Mouse (Mus musculus): ENCODE results near the gene Pam16. TPM values are rescaled to one million over a fixed set of nuclear protein-coding genes. Genes with fewer than 3 reads are reported as not detected.
A peak's percentile ranks its signal among the peaks of the same experiment; 100 is the strongest.

The Pam16 gene
- polyA plus RNA-seq, 1 experiment from 2014 or later: 123 TPM

GRCm38 (mm10) chr16:4596836-4597235 is 28.0 kb downstream of the Pam16 start:
- no peak for ATAC-seq (ENCODE audit: low FRiP score, low read depth)
- WGBS: 36% methylated on average over 2 of the region's 2 CpGs
- H3K4me1 ChIP-seq: peaks cover 81% of the 10 kb centered on the region
- peak overlapping the region; percentile 88 for H3K4me3 ChIP-seq
- no peaks in the 10 kb centered on the region for H3K36me3 ChIP-seq
- H3K27ac ChIP-seq (replicated peaks): peak overlapping the region; percentile 97
- H3K27me3 ChIP-seq: no peaks in the 10 kb centered on the region
- peak overlapping the region; percentile 100 for H3K4me2 ChIP-seq (replicated peaks)
- H3K9ac ChIP-seq (replicated peaks): peak overlapping the region; percentile 99; the same call in 1 of the 2 replicates
- H3K9me3 ChIP-seq: no peaks in the 10 kb centered on the region

DNA sequence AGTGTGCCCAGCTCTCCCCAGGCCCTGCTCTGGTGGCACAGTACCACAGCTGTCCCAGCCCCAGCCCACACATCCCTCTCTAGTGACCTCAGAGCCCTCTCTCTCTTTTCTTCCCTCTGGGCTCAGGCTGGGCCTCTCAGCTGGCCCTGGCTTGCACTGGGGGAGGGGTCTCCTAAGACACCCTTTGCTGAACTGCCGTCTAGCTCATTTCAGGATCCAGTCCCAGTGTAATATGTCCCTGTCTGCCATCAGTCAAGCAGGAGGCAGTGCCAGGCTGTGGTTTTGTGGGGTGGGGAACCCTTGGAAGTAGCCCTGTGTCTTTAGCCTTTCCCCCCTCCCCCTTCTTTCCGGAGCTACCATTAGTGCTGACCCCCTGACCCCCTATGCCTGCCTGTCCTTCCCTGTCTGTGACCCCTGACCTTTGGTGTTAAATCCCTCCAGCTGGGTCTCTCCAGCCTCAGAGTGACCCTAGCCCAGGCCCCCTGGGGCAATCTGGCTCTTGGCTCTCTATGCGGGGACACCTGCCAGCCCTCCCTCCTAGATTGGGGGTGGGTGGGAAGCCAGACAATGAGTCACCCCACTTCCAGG is 28.6 kb downstream of the Pam16 start:
- peak overlapping the region; percentile 99 for H3K9ac ChIP-seq (replicated peaks)
- ATAC-seq (ENCODE audit: low FRiP score, low read depth): peak; percentile 13; the same call in 1 of the 2 replicates
- 2% methylated on average over 3 of the region's 3 CpGs for WGBS
- H3K4me2 ChIP-seq (replicated peaks): peak overlapping the region; percentile 100
- H3K4me1 ChIP-seq: peaks cover 77% of the 10 kb centered on the region
- no peaks in the 10 kb centered on the region for H3K36me3 ChIP-seq
- no peaks in the 10 kb centered on the region for H3K27me3 ChIP-seq
- peak overlapping the region; percentile 97 for H3K27ac ChIP-seq (replicated peaks)
- peak overlapping the region; percentile 88 for H3K4me3 ChIP-seq
- H3K9me3 ChIP-seq: no peaks in the 10 kb centered on the region

- Histone ChIP-seq H3K27me3 (no peaks in the 10 kb centered on the region), H3K4me2 (replicated peaks) (peak overlapping the region; percentile 100), H3K4me1 (peaks cover 70% of the 10 kb centered on the region), H3K27ac (replicated peaks) (peak overlapping the region; percentile 97), H3K9me3 (no peaks in the 10 kb centered on the region), H3K36me3 (peaks cover 3% of the 10 kb centered on the region), H3K4me3 (peak overlapping the region; percentile 88), H3K9ac (replicated peaks) (peak overlapping the region; percentile 99)
- WGBS: 2% methylated on average over 5 of the region's 5 CpGs
- peak; percentile 9; the same call in 1 of the 2 replicates for ATAC-seq (ENCODE audit: low FRiP score, low read depth)
Measured at GRCm38 (mm10) chr16:4595527-4595963, 29.2 kb downstream of the Pam16 start.

DNA sequence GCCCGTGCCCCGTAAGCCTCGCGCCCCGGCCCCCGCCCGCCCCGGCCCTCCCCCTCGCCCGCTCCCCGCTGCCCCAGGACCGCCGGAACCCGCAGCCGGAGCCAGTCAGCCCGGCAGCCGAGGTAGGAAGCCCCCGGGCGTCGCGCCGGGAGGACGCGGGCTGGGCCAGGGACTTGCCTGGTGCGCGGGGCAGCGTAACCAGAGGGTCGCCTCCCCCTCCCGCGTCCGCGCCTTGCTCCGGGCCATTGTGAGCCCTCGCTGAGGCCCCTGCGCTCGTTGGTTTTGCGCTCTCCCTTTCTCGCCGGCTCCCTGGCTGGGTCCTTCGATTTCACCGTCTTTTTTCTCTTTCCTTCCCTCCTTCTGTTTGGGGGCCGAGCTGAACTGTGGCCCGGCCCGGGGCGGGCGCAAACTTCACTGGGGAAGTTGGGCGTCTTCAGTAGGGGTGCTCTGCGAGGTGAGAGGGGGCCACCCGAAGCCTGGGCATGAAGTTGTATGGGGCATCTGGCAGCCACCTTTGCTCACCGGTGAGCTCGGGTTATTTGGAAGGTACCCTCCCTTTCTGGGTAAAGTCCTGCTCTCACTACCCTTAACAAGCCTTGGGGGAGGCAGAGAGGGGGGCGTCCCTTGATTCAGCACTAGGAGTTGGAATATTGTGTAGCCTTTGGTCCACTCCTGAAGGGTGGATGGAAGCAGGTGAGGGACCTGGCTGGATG is 29.8 kb downstream of the Pam16 start:
- Histone ChIP-seq H3K4me2 (replicated peaks) (peak overlapping the region; percentile 100), H3K27ac (replicated peaks) (peak overlapping the region; percentile 97), H3K9me3 (no peaks in the 10 kb centered on the region), H3K4me3 (peak overlapping the region; percentile 88), H3K9ac (replicated peaks) (peak overlapping the region; percentile 99), H3K4me1 (peaks cover 64% of the 10 kb centered on the region), H3K36me3 (peaks cover 4% of the 10 kb centered on the region), H3K27me3 (no peaks in the 10 kb centered on the region)
- peak; percentile 57 for ATAC-seq (ENCODE audit: low FRiP score, low read depth)
- WGBS: under 1% methylated on average over 45 of the region's 52 CpGs

- 1% methylated on average over 20 of the region's 74 CpGs for WGBS
- Histone ChIP-seq H3K4me2 (replicated peaks) (peak within 1 kb of the TSS; percentile 100), H3K9ac (replicated peaks) (peak within 1 kb of the TSS; percentile 99), H3K9me3 (no peaks in the 10 kb centered on the region), H3K4me3 (peak within 1 kb of the TSS; percentile 88), H3K36me3 (peaks cover 4% of the 10 kb centered on the region), H3K27me3 (no peaks in the 10 kb centered on the region), H3K27ac (replicated peaks) (peak within 1 kb of the TSS; percentile 97), H3K4me1 (peaks cover 56% of the 10 kb centered on the region)
- peak; percentile 88 for ATAC-seq (ENCODE audit: low FRiP score, low read depth)
Measured at GRCm38 (mm10) chr16:4593971-4594813, 30.6 kb downstream of the Pam16 start, which contains the start of gene Glis2. Glis2 (plus strand) TSS chr16:4594713.

DNA sequence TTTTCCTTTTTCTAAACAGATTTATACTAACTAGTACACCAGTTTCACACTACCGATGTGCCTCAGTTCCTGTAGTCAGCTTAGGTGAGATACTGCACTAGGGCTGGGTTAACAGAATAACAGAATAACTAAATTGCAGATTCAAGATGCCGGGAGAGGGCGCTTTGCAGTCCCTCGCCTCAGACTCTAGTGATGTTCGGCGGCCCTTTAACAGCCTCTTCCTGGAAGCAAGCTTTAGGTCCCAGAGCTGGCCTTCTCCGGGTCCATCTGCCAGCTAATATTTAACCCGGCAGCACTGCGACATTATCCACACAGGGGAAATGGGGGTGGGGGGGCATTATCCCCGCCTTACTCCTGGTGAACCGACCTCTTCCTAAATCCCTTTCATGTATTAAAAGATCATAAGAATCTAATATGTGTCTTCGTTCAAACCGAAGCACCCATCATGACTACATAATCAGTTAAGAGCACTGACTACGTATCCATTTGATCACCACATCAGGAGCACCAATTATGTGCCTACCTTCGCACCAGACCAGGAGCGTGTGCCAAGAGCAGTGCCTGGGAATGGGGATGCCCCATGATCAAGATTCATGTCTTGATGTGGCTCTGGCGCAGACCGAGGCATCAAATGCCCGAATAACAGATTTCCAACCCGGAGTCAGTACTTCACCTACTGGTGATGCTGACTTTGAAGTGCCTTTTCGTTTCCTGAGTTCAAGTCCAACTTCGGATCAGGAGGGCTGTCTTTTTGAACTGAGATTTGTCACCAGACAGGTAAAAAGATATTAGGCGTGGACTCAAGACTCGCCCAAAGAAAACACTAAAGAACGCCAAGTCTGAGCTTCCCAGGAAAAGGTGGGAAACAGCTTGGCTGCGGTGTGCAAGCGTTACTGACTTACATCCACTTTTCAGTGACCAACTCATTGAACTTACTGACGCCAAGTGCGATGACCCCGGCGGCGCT is 31.6 kb downstream of the Pam16 start:
- no peaks in the 10 kb centered on the region for H3K27me3 ChIP-seq
- peaks cover 4% of the 10 kb centered on the region for H3K36me3 ChIP-seq
- H3K9ac ChIP-seq (replicated peaks): peak overlapping the region; percentile 99
- peak overlapping the region; percentile 100 for H3K4me2 ChIP-seq (replicated peaks)
- WGBS: 15% methylated on average over 32 of the region's 32 CpGs
- H3K4me1 ChIP-seq: peaks cover 46% of the 10 kb centered on the region
- ATAC-seq (ENCODE audit: low FRiP score, low read depth): no peak
- peak overlapping the region; percentile 88 for H3K4me3 ChIP-seq
- H3K9me3 ChIP-seq: no peaks in the 10 kb centered on the region
- peak overlapping the region; percentile 97 for H3K27ac ChIP-seq (replicated peaks)

DNA sequence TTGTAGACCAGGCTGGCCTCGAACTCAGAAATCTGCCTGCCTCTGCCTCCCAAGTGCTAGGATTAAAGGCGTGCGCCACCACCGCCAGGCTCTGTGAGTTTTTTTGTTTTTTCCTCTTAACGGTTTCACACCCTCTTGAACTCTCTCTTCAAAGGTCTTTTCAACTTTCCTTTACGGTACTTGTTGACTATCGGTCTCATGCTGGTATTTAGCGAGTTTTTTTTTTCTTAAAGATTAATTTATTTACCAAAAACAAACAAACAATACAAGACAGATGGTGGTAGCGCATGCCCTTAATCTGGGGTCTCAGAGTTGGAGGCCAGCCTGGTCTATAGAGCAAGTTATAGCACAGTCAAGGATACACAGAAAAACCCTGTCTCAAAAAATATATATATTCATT is 34.6 kb downstream of the Pam16 start:
- Histone ChIP-seq H3K9me3 (no peaks in the 10 kb centered on the region), H3K36me3 (peaks cover 4% of the 10 kb centered on the region), H3K4me3 (no peak overlapping the region), H3K4me2 (replicated peaks) (no peak overlapping the region), H3K4me1 (peaks cover 34% of the 10 kb centered on the region), H3K27me3 (no peaks in the 10 kb centered on the region), H3K9ac (replicated peaks) (no peak overlapping the region), H3K27ac (replicated peaks) (no peak overlapping the region)
- 96% methylated on average over 9 of the region's 9 CpGs for whole genome bisulfite sequencing
- ATAC-seq (ENCODE audit: low FRiP score, low read depth): no peak

DNA sequence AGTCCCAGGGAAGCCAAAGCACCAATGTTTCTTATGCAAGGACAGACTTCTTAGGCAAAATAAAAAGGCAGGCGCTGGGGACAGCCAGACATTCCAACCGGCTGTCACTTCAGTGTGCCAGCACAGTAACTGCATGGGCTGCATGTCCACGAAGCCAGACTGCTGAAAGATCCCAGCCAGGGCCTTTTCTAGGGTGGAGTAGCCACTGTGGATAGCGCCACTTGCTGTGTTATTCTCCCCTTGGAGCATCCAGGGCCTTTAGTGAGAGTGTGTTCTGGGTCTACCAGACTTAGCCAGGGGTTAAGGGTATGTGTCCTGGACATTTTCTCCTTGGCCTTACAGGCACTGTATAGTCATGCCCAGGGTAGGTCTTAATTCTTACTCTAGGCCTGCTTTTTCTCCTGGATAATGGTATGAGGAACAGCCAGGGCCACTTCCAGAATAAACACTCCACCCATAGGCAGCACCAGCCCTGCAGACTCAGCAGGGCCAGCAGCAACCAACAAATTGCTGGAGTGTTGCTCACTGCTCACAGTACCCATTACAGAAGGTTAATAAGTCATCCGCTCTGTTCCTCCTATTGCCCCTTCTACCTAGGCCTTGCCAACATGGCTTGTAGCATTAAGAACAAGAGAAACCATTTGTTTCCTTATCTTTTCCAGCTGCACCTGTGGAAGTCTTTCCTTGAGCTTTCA is 37.1 kb downstream of the Pam16 start:
- Histone ChIP-seq H3K27me3 (no peaks in the 10 kb centered on the region), H3K9me3 (no peaks in the 10 kb centered on the region), H3K36me3 (peaks cover 4% of the 10 kb centered on the region), H3K4me2 (replicated peaks) (peak overlapping the region; percentile 58; the same call in 1 of the 2 replicates), H3K4me3 (no peak overlapping the region), H3K9ac (replicated peaks) (no peak overlapping the region), H3K27ac (replicated peaks) (peak overlapping the region; percentile 85), H3K4me1 (peaks cover 22% of the 10 kb centered on the region)
- no peak for ATAC-seq (ENCODE audit: low FRiP score, low read depth)
- 56% methylated on average over 5 of the region's 5 CpGs for WGBS

- Histone ChIP-seq H3K4me1 (peaks cover 17% of the 10 kb centered on the region), H3K4me3 (peak overlapping the region; percentile 44), H3K4me2 (replicated peaks) (peak overlapping the region; percentile 58), H3K9ac (replicated peaks) (peak overlapping the region; percentile 46), H3K27me3 (no peaks in the 10 kb centered on the region), H3K36me3 (peaks cover 4% of the 10 kb centered on the region), H3K9me3 (no peaks in the 10 kb centered on the region), H3K27ac (replicated peaks) (peak overlapping the region; percentile 85)
- under 1% methylated on average over 43 of the region's 43 CpGs for WGBS
- peak; percentile 99 for ATAC-seq (ENCODE audit: low FRiP score, low read depth)
Measured at GRCm38 (mm10) chr16:4586531-4587123, 38.2 kb downstream of the Pam16 start.
